Mouse (Mus musculus) MEL (cell line): ENCODE results near the gene Trip12. TPM values are rescaled to one million over a fixed set of nuclear protein-coding genes. Genes with fewer than 3 reads are reported as not detected.

ENCODE experiments used
- DNase-seq: peaks from one replicate; pipeline ENCODE4 v3.0.0; 2011; ENCODE audit warnings: low read depth, low spot score
- H3K27ac ChIP-seq: 2 replicates; pipeline ENCODE4 v1.5.1; 2012; ENCODE audit warnings: low read depth, mild to moderate bottlenecking, control low read depth, low read length, moderate library complexity; ENCODE audit not compliant: control insufficient read depth
- H3K27me3 ChIP-seq, 2 experiments: fragments of 150-350 bp in 1 of 2; sonication (generic) in 1 of 2; 2 replicates each; pipeline ENCODE4 v1.6.1; 2012; ENCODE audit warnings: low read length in 2 of 2, mild to moderate bottlenecking in 2 of 2, improper control_type of control experiment in 1 of 2, moderate library complexity in 1 of 2; ENCODE audit not compliant: insufficient read depth in 2 of 2, control insufficient read depth in 1 of 2
- H3K36me3 ChIP-seq, 2 experiments: 2 replicates each; pipeline ENCODE4 v1.6.1; 2012 to 2014; ENCODE audit warnings: low read length in 2 of 2, improper control_type of control experiment in 1 of 2, inconsistent platforms in 1 of 2, mild to moderate bottlenecking in 1 of 2; ENCODE audit not compliant: insufficient read depth in 2 of 2, control insufficient read depth in 1 of 2
- H3K4me1 ChIP-seq, 2 experiments: fragments of 150-350 bp in 1 of 2; sonication (generic) in 1 of 2; 2 replicates each; pipeline ENCODE4 v1.6.1; 2012; ENCODE audit warnings: low read length in 2 of 2, improper control_type of control experiment in 1 of 2, mild to moderate bottlenecking in 1 of 2; ENCODE audit not compliant: insufficient read depth in 2 of 2, control insufficient read depth in 1 of 2
- H3K4me3 ChIP-seq, 2 experiments: fragments of 150-350 bp in 1 of 2; sonication (generic) in 1 of 2; 2 replicates each; pipeline ENCODE4 v1.5.1; 2012; ENCODE audit warnings: low read depth in 2 of 2, low read length in 2 of 2, mild to moderate bottlenecking in 2 of 2, moderate library complexity in 2 of 2, control low read depth in 1 of 2, improper control_type of control experiment in 1 of 2; ENCODE audit not compliant: control insufficient read depth in 1 of 2, insufficient read depth in 1 of 2
- H3K79me2 ChIP-seq: 2 replicates; pipeline ENCODE4 v1.6.1; 2012; ENCODE audit warnings: mild to moderate bottlenecking, low read length, moderate library complexity; ENCODE audit not compliant: control insufficient read depth, poor library complexity, insufficient read depth
- H3K9ac ChIP-seq: 2 replicates; pipeline ENCODE4 v1.6.1; 2012; ENCODE audit warnings: low read depth, mild to moderate bottlenecking, control low read depth, low read length, moderate library complexity; ENCODE audit not compliant: control insufficient read depth, poor library complexity, severe bottlenecking
- H3K9me3 ChIP-seq: fragments of 150-350 bp; sonication (generic); replicated peaks from 2 replicates; pipeline ENCODE4 v1.6.1; 2012; ENCODE audit warnings: mild to moderate bottlenecking, low read length, improper control_type of control experiment, moderate library complexity; ENCODE audit not compliant: insufficient read depth
- CHD2 ChIP-seq: IDR thresholded peaks from 2 replicates; pipeline ENCODE4 v1.6.1; 2011; ENCODE audit warnings: low read length, improper control_type of control experiment
- ELF1 ChIP-seq: IDR thresholded peaks from 2 replicates; pipeline ENCODE4 v1.6.1; 2014; ENCODE audit warnings: low read depth, mild to moderate bottlenecking, inconsistent platforms, low read length, improper control_type of control experiment, moderate library complexity
- EP300 ChIP-seq, 2 experiments: IDR thresholded peaks; 2 replicates each; pipeline ENCODE4 v1.6.1; 2011; ENCODE audit warnings: improper control_type of control experiment in 2 of 2, low read length in 2 of 2, low read depth in 1 of 2, mild to moderate bottlenecking in 1 of 2
- ETS1 ChIP-seq: IDR thresholded peaks from 2 replicates; pipeline ENCODE4 v1.6.1; 2012; ENCODE audit warnings: low read depth, mild to moderate bottlenecking, inconsistent platforms, low read length, improper control_type of control experiment, moderate library complexity
- GABPA ChIP-seq: IDR thresholded peaks from 2 replicates; pipeline ENCODE4 v1.6.1; 2012; ENCODE audit warnings: low read depth, mild to moderate bottlenecking, inconsistent platforms, low read length, improper control_type of control experiment, moderate library complexity
- HCFC1 ChIP-seq: IDR thresholded peaks from 2 replicates; pipeline ENCODE4 v1.6.1; 2012; ENCODE audit warnings: low read depth, mild to moderate bottlenecking, inconsistent platforms, low read length, improper control_type of control experiment, moderate library complexity
- JUND ChIP-seq: IDR thresholded peaks from 2 replicates; pipeline ENCODE4 v1.6.1; 2011; ENCODE audit warnings: low read depth, mild to moderate bottlenecking, improper control_type of control experiment, low read length
- KAT2A ChIP-seq: conservative IDR thresholded peaks from 2 replicates; pipeline ENCODE4 v1.6.1; 2012; ENCODE audit warnings: low read depth, low read length, improper control_type of control experiment, inconsistent platforms
- MAFK ChIP-seq: IDR thresholded peaks from 2 replicates; pipeline ENCODE4 v1.6.1; 2011; ENCODE audit warnings: low read depth, mild to moderate bottlenecking, low read length, improper control_type of control experiment, borderline replicate concordance
- MAX ChIP-seq: IDR thresholded peaks from 2 replicates; pipeline ENCODE4 v1.6.1; 2011; ENCODE audit warnings: low read length, improper control_type of control experiment
- MAZ ChIP-seq: IDR thresholded peaks from 2 replicates; pipeline ENCODE4 v1.6.1; 2012; ENCODE audit warnings: low read depth, mild to moderate bottlenecking, inconsistent platforms, low read length, improper control_type of control experiment
- MEF2A ChIP-seq: IDR thresholded peaks from 2 replicates; pipeline ENCODE4 v1.6.1; 2014; ENCODE audit warnings: low read depth, mild to moderate bottlenecking, inconsistent platforms, low read length, improper control_type of control experiment; ENCODE audit not compliant: poor library complexity, insufficient replicate concordance, severe bottlenecking; ENCODE audit errors: extremely low read depth
- MXI1 ChIP-seq: IDR thresholded peaks from 2 replicates; pipeline ENCODE4 v1.6.1; 2011; ENCODE audit warnings: mild to moderate bottlenecking, low read depth, low read length, improper control_type of control experiment
- NELFE ChIP-seq: IDR thresholded peaks from 2 replicates; pipeline ENCODE4 v1.6.1; 2011; ENCODE audit warnings: low read depth, low read length, improper control_type of control experiment
- NRF1 ChIP-seq: IDR thresholded peaks from 2 replicates; pipeline ENCODE4 v1.6.1; 2014; ENCODE audit warnings: low read depth, mild to moderate bottlenecking, inconsistent platforms, low read length, improper control_type of control experiment, moderate library complexity; ENCODE audit not compliant: poor library complexity, insufficient read depth, severe bottlenecking
- POLR2AphosphoS2 ChIP-seq: IDR thresholded peaks from 2 replicates; pipeline ENCODE4 v1.6.1; 2011; ENCODE audit warnings: low read length, improper control_type of control experiment
- SIN3A ChIP-seq: IDR thresholded peaks from 2 replicates; pipeline ENCODE4 v1.6.1; 2012; ENCODE audit warnings: low read length, improper control_type of control experiment, inconsistent platforms
- TAL1 ChIP-seq: IDR thresholded peaks from 2 replicates; pipeline ENCODE4 v1.6.1; 2012; ENCODE audit warnings: mild to moderate bottlenecking, inconsistent platforms, low read length, moderate library complexity, mixed read lengths
- TBP ChIP-seq: IDR thresholded peaks from 2 replicates; pipeline ENCODE4 v1.8.0; 2011; ENCODE audit warnings: low read depth, low read length, improper control_type of control experiment
- TCF12 ChIP-seq: IDR thresholded peaks from 2 replicates; pipeline ENCODE4 v1.6.1; 2014; ENCODE audit warnings: low read depth, mild to moderate bottlenecking, inconsistent platforms, low read length, improper control_type of control experiment, moderate library complexity
- UBTF ChIP-seq: IDR thresholded peaks from 2 replicates; pipeline ENCODE4 v1.6.1; 2012; ENCODE audit warnings: low read depth, mild to moderate bottlenecking, inconsistent platforms, low read length, improper control_type of control experiment, moderate library complexity, borderline replicate concordance; ENCODE audit not compliant: insufficient read depth
- USF1 ChIP-seq: IDR thresholded peaks from 2 replicates; pipeline ENCODE4 v1.6.1; 2014; ENCODE audit warnings: low read depth, mild to moderate bottlenecking, inconsistent platforms, low read length, improper control_type of control experiment, moderate library complexity
- ZC3H11A ChIP-seq: IDR thresholded peaks from 2 replicates; pipeline ENCODE4 v1.6.1; 2012; ENCODE audit warnings: low read depth, mild to moderate bottlenecking, inconsistent platforms, low read length, improper control_type of control experiment
- polyA plus RNA-seq, 2 experiments: library from polyadenylated mRNA; stranded (reverse) in 1 of 2; unstranded in 1 of 2; fragments of >175 nt in 1 of 2; fragments of >200 nt in 1 of 2; gene quantifications; 2 replicates each; pipeline versions ENCODE4 v1.2.1 to v1.2.4; 2012; ENCODE audit warnings: low replicate concordance in 2 of 2, low read depth in 1 of 2; ENCODE audit not compliant: insufficient read length in 2 of 2, insufficient read depth in 1 of 2, missing spikeins in 1 of 2
- total RNA-seq: library from RNA; depleted of rRNA; stranded (reverse); fragments of 300-350 nt; gene quantifications from 2 replicates; pipeline ENCODE4 v1.2.3, GENCODE M21; 2012

Gene Trip12
- total and polyA plus RNA-seq, 3 experiments, result 94.3 to 134 (median 133) TPM

- TF ChIP-seq EP300 (IDR thresholded peaks at IDR 0.05; ENCODE audit: low read depth in 1 of 2, low read length in 2 of 2) (peak in 1 of 2 experiments; percentile 7; a peak in 1 of 4 replicates), HCFC1 (peak; percentile 82), KAT2A (peak; percentile 87), JUND (no peak), MAFK (no peak), TBP (peak; percentile 60; the same call in 1 of the 2 replicates), TAL1 (no peak), MXI1 (peak; percentile 89), ZC3H11A (no peak), MAZ (peak; percentile 94), GABPA (no peak), POLR2AphosphoS2 (no peak), MAX (0 out of 2 replicates have a peak, but pooled peaks have one; percentile 23), USF1 (0 out of 2 replicates have a peak, but pooled peaks have one; percentile 23), TCF12 (peak; percentile 31; the same call in 1 of the 2 replicates), NRF1 (no peak), CHD2 (peak; percentile 75), UBTF (no peak), MEF2A (no peak), NELFE (peak; percentile 44; the same call in 1 of the 2 replicates), ELF1 (peak; percentile 73), ETS1 (peak; percentile 52)
Observed at GRCm38 (mm10) chr1:84839309-84840017, 853 bp downstream of the Trip12 start, which contains the start of gene Fbxo36 (continued).

GRCm38 (mm10) chr1:84838621-84839151 lies 1.6 kb downstream of the Trip12 start:
- H3K27me3 ChIP-seq, result no peaks in the 10 kb centered on the region
- H3K27ac ChIP-seq, result peak overlapping the region; percentile 96
- H3K9ac ChIP-seq, result peak overlapping the region; percentile 100
- H3K4me1 ChIP-seq, result peaks cover 0 to 7% of the 10 kb centered on the region in 2 experiments; a peak in 1 of 4 replicates
- TF ChIP-seq SIN3A (peak; percentile 34; the same call in 1 of the 2 replicates), MXI1 (no peak), ETS1 (peak; percentile 31; the same call in 1 of the 2 replicates), HCFC1 (peak; percentile 80), MAZ (peak; percentile 65; the same call in 1 of the 2 replicates), ELF1 (peak; percentile 87)
- no peaks in the 10 kb centered on the region for H3K9me3 ChIP-seq
- H3K79me2 ChIP-seq, result peaks cover 51% of the 10 kb centered on the region
- H3K4me3 ChIP-seq, result peak overlapping the region; percentile 79 to 94
- peaks cover 6 to 19% of the 10 kb centered on the region in 2 experiments for H3K36me3 ChIP-seq
- DNase-seq, result peak; percentile 87
